Mouse (Mus musculus): Measurements from ENCODE around the gene Dlg4. TPM values are rescaled to one million over a fixed set of nuclear protein-coding genes. Genes with fewer than 3 reads are reported as not detected.

Gene Dlg4
- polyA plus RNA-seq, 1 experiment from 2014 or later: 28.1 TPM

MicroRNAs encoded within 50 kb of the gene (microRNA counts, 519-probe panel; counts per million panel counts)
- 51.3 counts per million for microRNA mmu-miR-324-3p
- microRNA mmu-miR-324-5p: 3,897 counts per million, percentile 59 among the panel's probes with 10 or more counts

Small RNAs within 50 kb of the gene (microRNA-seq; reads per million reads assigned to microRNA genes)
- gene Gm44349 (not detected), gene Mir324 (3,397 reads per million, percentile 86 among the genes with 10 or more reads in this experiment)

Other genes starting within 250 kb of the Dlg4 start
- 1.5 and 2.6 TPM in 2 replicates for gene Chrnb1, start 221.0 kb upstream of the Dlg4 start, polyA plus RNA-seq (2015; fragmentation: Nextera tagmentation; extraction: Ambion mirVana)
- gene Fgf11, start 215.1 kb upstream of the Dlg4 start, polyA plus RNA-seq (2015; fragmentation: Nextera tagmentation; extraction: Ambion mirVana): 4.8 and 5.5 TPM in 2 replicates
- 1.1 TPM in 2 replicates for gene Tmem102, start 211.3 kb upstream of the Dlg4 start, polyA plus RNA-seq (2015; fragmentation: Nextera tagmentation; extraction: Ambion mirVana)
- gene Gm39566, start 201.6 kb upstream of the Dlg4 start, polyA plus RNA-seq (2015; fragmentation: Nextera tagmentation; extraction: Ambion mirVana): not detected in 2 replicates
- gene Spem2, start 198.5 kb upstream of the Dlg4 start, polyA plus RNA-seq (2015; fragmentation: Nextera tagmentation; extraction: Ambion mirVana): 0.10 TPM in 1 of 2 replicates, not detected in the other
- gene Spem1, start 194.8 kb upstream of the Dlg4 start, polyA plus RNA-seq (2015; fragmentation: Nextera tagmentation; extraction: Ambion mirVana): 0.70 and 0.81 TPM in 2 replicates
- 21.4 and 22.0 TPM in 2 replicates for gene Nlgn2, start 179.2 kb upstream of the Dlg4 start, polyA plus RNA-seq (2015; fragmentation: Nextera tagmentation; extraction: Ambion mirVana)
- 368 and 374 TPM in 2 replicates for gene Tmem256, start 178.4 kb upstream of the Dlg4 start, polyA plus RNA-seq (2015; fragmentation: Nextera tagmentation; extraction: Ambion mirVana)
- 51.7 and 53.7 TPM in 2 replicates for gene Plscr3, start 170.6 kb upstream of the Dlg4 start, polyA plus RNA-seq (2015; fragmentation: Nextera tagmentation; extraction: Ambion mirVana)
- 0.13 and 0.23 TPM in 2 replicates for gene Tnk1, start 158.2 kb upstream of the Dlg4 start, polyA plus RNA-seq (2015; fragmentation: Nextera tagmentation; extraction: Ambion mirVana)
- not detected in 2 replicates for gene Tmem95, start 138.9 kb upstream of the Dlg4 start, polyA plus RNA-seq (2015; fragmentation: Nextera tagmentation; extraction: Ambion mirVana)
- gene Kctd11, start 135.5 kb upstream of the Dlg4 start, polyA plus RNA-seq (2015; fragmentation: Nextera tagmentation; extraction: Ambion mirVana): 2.0 and 2.5 TPM in 2 replicates
- 0.17 and 0.52 TPM in 2 replicates for gene Acap1, start 121.4 kb upstream of the Dlg4 start, polyA plus RNA-seq (2015; fragmentation: Nextera tagmentation; extraction: Ambion mirVana)
- 10.3 and 11.7 TPM in 2 replicates for gene 2810408A11Rik, start 116.0 kb upstream of the Dlg4 start, polyA plus RNA-seq (2015; fragmentation: Nextera tagmentation; extraction: Ambion mirVana)
- gene Neurl4, start 115.9 kb upstream of the Dlg4 start, polyA plus RNA-seq (2015; fragmentation: Nextera tagmentation; extraction: Ambion mirVana): 18.8 and 22.6 TPM in 2 replicates
- gene Gps2, start 103.1 kb upstream of the Dlg4 start, polyA plus RNA-seq (2015; fragmentation: Nextera tagmentation; extraction: Ambion mirVana): 72.4 and 77.3 TPM in 2 replicates
- 1,129 and 1,134 TPM in 2 replicates for gene Eif5a, start 95.0 kb upstream of the Dlg4 start, polyA plus RNA-seq (2015; fragmentation: Nextera tagmentation; extraction: Ambion mirVana)
- 4.0 and 7.1 TPM in 2 replicates for gene Ybx2, start 81.1 kb upstream of the Dlg4 start, polyA plus RNA-seq (2015; fragmentation: Nextera tagmentation; extraction: Ambion mirVana)
- gene Slc2a4, start 68.8 kb upstream of the Dlg4 start, polyA plus RNA-seq (2015; fragmentation: Nextera tagmentation; extraction: Ambion mirVana): 3.9 and 4.0 TPM in 2 replicates
- gene Cldn7, start 52.2 kb upstream of the Dlg4 start, polyA plus RNA-seq (2015; fragmentation: Nextera tagmentation; extraction: Ambion mirVana): 0.38 and 0.87 TPM in 2 replicates
- gene Ctdnep1, start 35.8 kb upstream of the Dlg4 start, polyA plus RNA-seq (2015; fragmentation: Nextera tagmentation; extraction: Ambion mirVana): 22.4 and 22.7 TPM in 2 replicates
- 149 and 154 TPM in 2 replicates for gene Elp5, start 34.4 kb upstream of the Dlg4 start, polyA plus RNA-seq (2015; fragmentation: Nextera tagmentation; extraction: Ambion mirVana)
- 670 and 709 TPM in 2 replicates for gene Gabarap, start 25.8 kb upstream of the Dlg4 start, polyA plus RNA-seq (2015; fragmentation: Nextera tagmentation; extraction: Ambion mirVana)
- 72.9 and 74.8 TPM in 2 replicates for gene Phf23, start 21.2 kb upstream of the Dlg4 start, polyA plus RNA-seq (2015; fragmentation: Nextera tagmentation; extraction: Ambion mirVana)
- 26.8 and 28.6 TPM in 2 replicates for gene Dvl2, start 16.3 kb upstream of the Dlg4 start, polyA plus RNA-seq (2015; fragmentation: Nextera tagmentation; extraction: Ambion mirVana)
- gene Acadvl, start 1.5 kb upstream of the Dlg4 start, polyA plus RNA-seq (2015; fragmentation: Nextera tagmentation; extraction: Ambion mirVana): 56.9 and 59.4 TPM in 2 replicates
- 1.5 and 1.7 TPM in 2 replicates for gene Asgr1, start 37.1 kb downstream of the Dlg4 start, polyA plus RNA-seq (2015; fragmentation: Nextera tagmentation; extraction: Ambion mirVana)
- not detected in 2 replicates for gene Asgr2, start 75.7 kb downstream of the Dlg4 start, polyA plus RNA-seq (2015; fragmentation: Nextera tagmentation; extraction: Ambion mirVana)
- 0.88 and 0.95 TPM in 2 replicates for gene Mgl2, start 113.4 kb downstream of the Dlg4 start, polyA plus RNA-seq (2015; fragmentation: Nextera tagmentation; extraction: Ambion mirVana)
- 0.47 and 1.3 TPM in 2 replicates for gene Clec10a, start 139.3 kb downstream of the Dlg4 start, polyA plus RNA-seq (2015; fragmentation: Nextera tagmentation; extraction: Ambion mirVana)
- gene Slc16a11, start 195.8 kb downstream of the Dlg4 start, polyA plus RNA-seq (2015; fragmentation: Nextera tagmentation; extraction: Ambion mirVana): 3.1 and 4.6 TPM in 2 replicates
- 16.1 and 18.1 TPM in 2 replicates for gene Slc16a13, start 204.1 kb downstream of the Dlg4 start, polyA plus RNA-seq (2015; fragmentation: Nextera tagmentation; extraction: Ambion mirVana)
- 5.0 and 5.5 TPM in 2 replicates for gene Bcl6b, start 212.9 kb downstream of the Dlg4 start, polyA plus RNA-seq (2015; fragmentation: Nextera tagmentation; extraction: Ambion mirVana)
- gene 0610010K14Rik, start 221.0 kb downstream of the Dlg4 start, polyA plus RNA-seq (2015; fragmentation: Nextera tagmentation; extraction: Ambion mirVana): 193 and 201 TPM in 2 replicates
- gene Gm21988, start 222.9 kb downstream of the Dlg4 start, polyA plus RNA-seq (2015; fragmentation: Nextera tagmentation; extraction: Ambion mirVana): 12.4 and 14.7 TPM in 2 replicates
- 340 and 342 TPM in 2 replicates for gene Rnasek, start 222.9 kb downstream of the Dlg4 start, polyA plus RNA-seq (2015; fragmentation: Nextera tagmentation; extraction: Ambion mirVana)
- gene Alox12, start 238.4 kb downstream of the Dlg4 start, polyA plus RNA-seq (2015; fragmentation: Nextera tagmentation; extraction: Ambion mirVana): 2.1 and 2.8 TPM in 2 replicates

Data from hindbrain, embryonic 13.5 days (tissue).